Mouse (Mus musculus): Measurements from ENCODE around the gene Ppil4.

The Ppil4 gene

GRCm38 (mm10) chr10:7863411-7863810 is 70.7 kb downstream of the Ppil4 start:
- no peak for DNase-seq

DNA sequence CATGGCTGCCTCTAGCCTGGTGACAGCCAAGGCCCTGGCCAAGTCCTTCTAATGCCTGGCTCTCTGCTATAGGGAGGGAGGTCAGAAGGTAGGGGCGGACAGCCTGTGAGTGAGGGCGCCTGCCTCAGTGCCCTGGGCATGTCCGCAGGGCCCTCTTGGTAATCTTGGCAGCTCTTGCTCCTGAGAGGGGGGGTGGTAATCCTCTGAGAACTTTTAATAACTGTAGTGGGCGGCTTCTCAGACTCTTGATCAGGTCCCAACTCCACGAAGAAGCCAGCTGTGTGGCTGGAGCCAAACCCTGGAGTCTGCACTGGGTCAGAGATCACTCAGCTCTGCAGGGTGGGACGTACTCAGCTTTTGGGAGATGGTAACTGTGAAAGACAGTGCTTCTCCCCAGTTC is 71.5 kb downstream of the Ppil4 start:
- no peak for DNase-seq

DNA sequence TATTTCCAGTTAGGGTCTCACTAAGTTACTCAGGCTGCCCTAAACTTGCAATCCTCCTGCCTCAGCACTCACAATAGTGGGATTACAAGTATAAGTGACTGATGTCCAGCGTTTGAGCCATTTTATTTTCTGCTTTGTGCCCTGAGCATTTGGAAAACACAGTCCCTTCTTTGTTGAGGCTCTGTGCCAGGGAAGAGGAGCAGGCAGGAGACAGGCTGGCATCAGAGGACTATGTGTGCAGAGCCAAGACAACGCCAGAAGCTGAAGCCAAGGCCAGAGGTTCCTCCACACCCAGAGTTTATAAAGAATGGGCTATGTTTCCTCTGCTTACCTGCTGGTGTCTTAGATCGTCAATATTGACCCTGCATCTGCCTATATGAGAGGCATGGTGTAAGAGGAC is 72.1 kb downstream of the Ppil4 start:
- DNase-seq: no peak

DNA sequence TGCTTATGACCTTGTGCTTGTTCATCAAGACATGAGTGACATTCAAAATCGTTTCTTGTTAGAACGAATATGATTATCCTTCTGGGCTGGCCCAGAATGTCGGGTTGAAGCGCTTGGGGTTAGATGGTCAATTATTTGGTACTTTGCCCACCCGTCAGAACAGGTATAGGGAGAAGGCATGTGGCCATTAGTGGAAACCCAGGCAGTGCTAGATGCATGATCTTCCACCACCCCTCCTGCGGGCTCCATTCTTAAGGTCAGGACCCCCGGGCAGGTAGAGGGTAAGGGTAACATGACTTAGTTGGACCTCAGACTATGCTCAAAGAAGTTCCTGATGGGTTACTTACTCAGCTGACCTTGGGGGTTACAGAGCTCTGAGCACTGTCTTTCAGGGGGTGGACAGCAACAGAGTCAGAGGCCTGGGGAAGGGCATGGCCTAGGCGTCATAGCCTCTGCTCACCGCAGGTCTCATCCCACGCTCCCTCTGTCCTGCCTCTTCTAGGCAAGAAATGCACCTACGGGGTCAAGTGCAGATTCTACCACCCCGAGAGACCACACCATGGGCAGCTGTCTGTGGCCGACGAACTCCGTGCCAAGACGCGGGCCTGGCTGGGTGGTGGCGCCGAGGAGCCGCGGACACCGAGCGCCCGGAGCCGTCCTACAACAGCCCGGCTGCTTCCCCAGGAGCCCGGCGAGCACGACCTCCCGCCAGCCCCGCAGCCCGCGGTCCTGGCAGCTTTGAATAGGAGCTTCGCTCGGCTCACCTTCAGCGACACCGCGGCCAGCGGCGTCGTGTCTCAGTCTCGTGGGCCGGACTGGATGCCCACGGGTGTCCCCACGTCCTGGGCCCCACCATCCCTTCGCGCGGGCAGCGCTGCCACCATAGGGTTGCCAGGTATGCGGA is 74.3 kb downstream of the Ppil4 start:
- peak; percentile 50 for DNase-seq

DNA sequence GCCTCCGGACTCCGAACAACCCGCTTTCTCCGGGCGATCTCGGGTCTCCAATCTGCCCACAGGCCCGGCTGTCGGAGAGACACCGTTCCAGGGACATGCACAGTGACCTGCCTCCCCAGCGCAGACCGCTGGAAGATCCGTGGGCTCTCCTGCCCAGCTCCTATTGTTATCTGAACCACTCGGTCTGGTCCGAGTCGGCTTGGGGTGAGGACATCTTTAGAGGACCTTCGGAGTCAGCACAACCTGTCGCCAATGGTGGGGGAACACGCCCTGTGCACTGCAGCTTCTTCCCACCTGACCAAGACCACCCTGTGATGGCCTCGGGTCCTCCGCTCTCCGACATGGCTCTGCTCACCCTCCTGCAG is 75.0 kb downstream of the Ppil4 start:
- no peak for DNase-seq

GRCm38 (mm10) chr10:7869746-7870145 is 77.1 kb downstream of the Ppil4 start:
- no peak for DNase-seq

- no peak for DNase-seq
These were observed 78.1 kb downstream of the Ppil4 start for GRCm38 (mm10) chr10:7870571-7871315.

DNA sequence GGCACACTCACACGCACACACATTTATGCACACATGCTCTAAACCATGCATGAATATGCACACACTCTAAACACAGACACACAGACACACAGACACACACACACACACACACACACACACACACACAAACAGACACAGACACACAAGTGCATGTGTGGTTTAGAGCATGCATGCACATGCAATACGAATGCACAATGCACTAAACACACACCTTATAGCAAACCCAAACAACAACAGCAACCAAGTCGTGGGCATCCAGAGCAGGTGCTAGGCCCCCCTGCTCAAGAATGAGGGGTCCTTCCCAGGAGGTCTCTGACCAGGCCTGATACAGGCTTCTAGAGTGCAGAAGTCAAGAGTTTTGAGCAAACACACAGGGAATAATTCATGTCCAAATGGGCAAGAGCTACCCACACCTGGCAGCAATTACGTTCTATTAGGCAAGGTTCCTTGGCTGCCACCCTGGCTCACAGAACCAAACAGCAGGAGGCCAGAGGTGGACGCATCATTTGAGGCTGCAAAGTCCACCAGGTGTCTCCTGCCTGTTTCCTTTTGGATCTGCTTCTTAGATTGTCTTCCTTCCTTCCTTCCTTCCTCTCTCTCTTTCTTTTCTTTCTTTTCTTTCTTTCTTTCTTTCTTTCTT is 78.8 kb downstream of the Ppil4 start:
- DNase-seq: no peak

Data from kidney, postnatal 14 days (tissue).